Mouse (Mus musculus): Measurements from ENCODE around the gene Lingo1.

- TF ChIP-seq CTCF (IDR thresholded peaks at IDR 0.05; ENCODE audit: low read depth, low read length) (no peak), POLR2A (IDR thresholded peaks at IDR 0.05; ENCODE audit: insufficient read depth, low read length) (no peak), EP300 (IDR thresholded peaks at IDR 0.05; ENCODE audit: insufficient read depth, low read depth, low read length) (no peak)
Measured at GRCm38 (mm10) chr9:56755119-56755518, 41.1 kb downstream of the Lingo1 start.
